Mouse (Mus musculus): ENCODE measurements around the gene Spout1.
A peak's percentile ranks its signal among the peaks of the same experiment; 100 is the strongest.
"Not testable (repeated sequence)": the region's sequence is repeated elsewhere in the genome, so short reads cannot be mapped to it uniquely, and the experiment has no call there.

Gene Spout1

GRCm38 (mm10) chr2:30176561-30176960 is 1.7 kb downstream of the Spout1 start:
- no peak for DNase-seq (ENCODE audit: low spot score)

- DNase-seq (ENCODE audit: low spot score) = no peak
Measured at GRCm38 (mm10) chr2:30175897-30176296, 2.4 kb downstream of the Spout1 start.

GRCm38 (mm10) chr2:30173541-30174240 is 4.6 kb downstream of the Spout1 start:
- no peak for DNase-seq (ENCODE audit: low spot score)

- no peak for DNase-seq (ENCODE audit: low spot score)
Measured at GRCm38 (mm10) chr2:30171997-30172382, 6.3 kb downstream of the Spout1 start.

GRCm38 (mm10) chr2:30171371-30171996 is 6.8 kb downstream of the Spout1 start, which contains the start of gene Endog:
Gene Endog, plus strand, starts transcription at chr2:30171493.
- peak; percentile 83 for DNase-seq (ENCODE audit: low spot score)

- DNase-seq (ENCODE audit: low spot score) = no peak
Measured at GRCm38 (mm10) chr2:30166677-30167076, 11.6 kb downstream of the Spout1 start.

GRCm38 (mm10) chr2:30164340-30164932 is 13.8 kb downstream of the Spout1 start:
- no peak for DNase-seq (ENCODE audit: low spot score)

GRCm38 (mm10) chr2:30161809-30162208 is 16.4 kb downstream of the Spout1 start:
- no peak for DNase-seq (ENCODE audit: low spot score)

- not testable (repeated sequence) for DNase-seq (ENCODE audit: low spot score)
Measured at GRCm38 (mm10) chr2:30159871-30160270, 18.4 kb downstream of the Spout1 start.

- DNase-seq (ENCODE audit: low spot score) = no peak
Measured at GRCm38 (mm10) chr2:30152616-30153015, 25.6 kb downstream of the Spout1 start.

- no peak for DNase-seq (ENCODE audit: low spot score)
Measured at GRCm38 (mm10) chr2:30151840-30152239, 26.4 kb downstream of the Spout1 start.

- DNase-seq (ENCODE audit: low spot score) = no peak
Measured at GRCm38 (mm10) chr2:30147466-30147865, 30.8 kb downstream of the Spout1 start.

- no peak for DNase-seq (ENCODE audit: low spot score)
Measured at GRCm38 (mm10) chr2:30144436-30144835, 33.8 kb downstream of the Spout1 start.

- not testable (repeated sequence) for DNase-seq (ENCODE audit: low spot score)
Measured at GRCm38 (mm10) chr2:30140021-30140420, 38.2 kb downstream of the Spout1 start.

GRCm38 (mm10) chr2:30136458-30136857 is 41.8 kb downstream of the Spout1 start:
- no peak for DNase-seq (ENCODE audit: low spot score)

GRCm38 (mm10) chr2:30134928-30135620 is 43.2 kb downstream of the Spout1 start:
- DNase-seq (ENCODE audit: low spot score) = no peak

GRCm38 (mm10) chr2:30134378-30134711 is 43.9 kb downstream of the Spout1 start:
- DNase-seq (ENCODE audit: low spot score) = no peak

GRCm38 (mm10) chr2:30133613-30134377 is 44.5 kb downstream of the Spout1 start, which contains the start of gene Tbc1d13:
Gene Tbc1d13, plus strand, starts transcription at chr2:30133746.
- peak; percentile 98 for DNase-seq (ENCODE audit: low spot score)

- no peak for DNase-seq (ENCODE audit: low spot score)
Measured at GRCm38 (mm10) chr2:30132801-30133612, 45.3 kb downstream of the Spout1 start.

GRCm38 (mm10) chr2:30131240-30131639 is 47.0 kb downstream of the Spout1 start:
- DNase-seq (ENCODE audit: low spot score) = not testable (repeated sequence)

GRCm38 (mm10) chr2:30130156-30130555 is 48.1 kb downstream of the Spout1 start:
- DNase-seq (ENCODE audit: low spot score) = no peak

All from testis, postnatal 10 days (tissue).